ENCODE assay signal across 8 mouse cellular contexts in the genomic region with DNA sequence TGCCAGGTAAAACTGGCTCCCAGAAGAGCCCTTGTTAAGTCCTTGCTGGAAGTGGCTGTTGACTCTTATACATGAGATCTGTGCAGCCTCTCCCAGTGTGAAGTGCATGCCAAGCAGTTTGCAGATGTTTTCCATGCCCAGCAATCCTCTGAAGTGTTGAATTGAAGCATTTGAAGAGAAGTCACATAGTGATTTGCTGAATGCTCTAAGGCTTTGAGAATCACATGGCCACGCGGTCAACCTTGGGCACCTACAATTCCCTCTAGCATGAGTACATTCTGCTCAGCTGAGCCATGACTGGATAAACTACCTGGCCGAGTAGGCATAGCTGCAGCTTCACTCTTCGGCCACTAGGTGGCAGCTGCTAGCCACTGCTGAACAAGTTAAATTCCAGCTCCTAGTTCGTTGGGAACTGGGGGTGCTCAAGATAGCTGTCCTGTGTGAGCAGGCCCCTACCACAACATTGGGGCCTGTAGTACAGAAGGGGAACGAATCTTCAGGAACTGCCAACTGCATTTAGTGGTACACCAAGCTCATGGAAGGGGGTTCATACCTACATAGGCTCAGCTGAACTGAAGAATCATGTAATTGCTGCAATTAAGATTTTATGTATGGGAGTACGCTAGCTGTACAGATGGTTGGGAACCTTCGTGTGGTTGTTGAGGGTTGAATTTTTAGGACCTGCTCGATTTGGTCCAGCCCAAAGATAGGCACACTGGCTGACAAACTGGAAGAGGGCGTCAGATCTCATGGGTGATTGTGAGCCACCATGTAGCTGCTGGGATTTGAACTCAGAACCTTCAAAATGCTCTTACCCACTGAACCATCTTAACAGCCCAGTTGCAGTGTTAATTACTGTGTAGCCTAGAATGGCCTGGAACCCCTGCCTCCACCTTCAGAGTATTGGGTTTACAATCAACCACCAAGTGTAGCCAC. TPM values are rescaled to one million over a fixed set of nuclear protein-coding genes. Genes with fewer than 3 reads are reported as not detected.
DNase-seq lines count a peak whose midpoint lies in the region; ATAC-seq and TF ChIP-seq lines count a peak whose summit lies in the region.

No protein-coding gene starts in this region.

- peak; percentile 92 for TF ChIP-seq CTCF in bone marrow macrophage, adult 2 months (IDR thresholded peaks at IDR 0.05; ENCODE audit: low read depth, low read length)
- peak; percentile 91 for TF ChIP-seq CTCF in embryonic fibroblast, embryonic 13.5 days (IDR thresholded peaks at IDR 0.05; ENCODE audit: borderline replicate concordance, insufficient read depth, low read length)
- peak; percentile 100 for TF ChIP-seq CTCF in liver, postnatal 0 days (IDR thresholded peaks at IDR 0.05; ENCODE audit: low read depth)

- DNase-seq in CD8-positive naive resting alpha-beta T cell, adult 2 months (ENCODE audit: low read depth in 2 of 2, low spot score in 2 of 2): peak; percentile 67 to 74
- peak; percentile 80 for DNase-seq in kidney, postnatal 10 days
- peak; percentile 80 for DNase-seq in liver, postnatal 0 days
- DNase-seq in testis, postnatal 10 days (ENCODE audit: low spot score): peak; percentile 77

- 0 out of 2 replicates have a peak, but pooled peaks cover 4% of the 10 kb centered on the region for H3K4me1 ChIP-seq in bone marrow macrophage, adult 2 months (ENCODE audit: control insufficient read depth, insufficient read depth, low read length)
- H3K4me1 ChIP-seq in embryonic fibroblast, embryonic 13.5 days (ENCODE audit: control insufficient read depth, insufficient read depth, low read length): no peaks in the 10 kb centered on the region; the same call in 1 of the 2 replicates
- H3K4me1 ChIP-seq in heart, embryonic 14.5 days (ENCODE audit: control insufficient read depth in 2 of 2, insufficient read depth in 2 of 2, low read length in 2 of 2): peaks cover 8 to 23% of the 10 kb centered on the region in 2 experiments
- H3K4me1 ChIP-seq in liver, postnatal 0 days (ENCODE audit: insufficient read depth): peaks cover 20% of the 10 kb centered on the region

- H3K4me3 ChIP-seq in bone marrow macrophage, adult 2 months (ENCODE audit: insufficient read depth, low read length): no peak overlapping the region
- no peak overlapping the region for H3K4me3 ChIP-seq in embryonic fibroblast, embryonic 13.5 days (ENCODE audit: insufficient read depth, low read length)
- H3K4me3 ChIP-seq in heart, embryonic 14.5 days (ENCODE audit: control insufficient read depth in 1 of 2, insufficient read depth in 1 of 2, low read depth in 1 of 2, low read length in 2 of 2): no peak overlapping the region
- H3K4me3 ChIP-seq in liver, postnatal 0 days (ENCODE audit: low read depth, low read length): no peak overlapping the region

- 26% methylated on average over 10 of the region's 10 CpGs for WGBS in heart, embryonic 14.5 days
- WGBS in liver, postnatal 0 days (ENCODE audit: insufficient replicate concordance): 29% methylated on average over 10 of the region's 10 CpGs

- no peak for TF ChIP-seq POLR2A in bone marrow macrophage, adult 2 months (IDR thresholded peaks at IDR 0.05; ENCODE audit: borderline replicate concordance, low read depth, low read length)
- TF ChIP-seq POLR2A in embryonic fibroblast, embryonic 13.5 days (IDR thresholded peaks at IDR 0.05; ENCODE audit: low read depth, low read length): peak; percentile 29; the same call in 1 of the 2 replicates

- peak; percentile 40; the same call in 1 of the 2 replicates for ATAC-seq in heart, embryonic 14.5 days (ENCODE audit: insufficient number of reproducible peaks, insufficient read depth, low FRiP score, low read depth)
- peak; percentile 75 for ATAC-seq in liver, postnatal 0 days
- ATAC-seq in neutrophil, adult 5-6 weeks (ENCODE audit: extremely low read depth, insufficient number of reproducible peaks, low FRiP score, poor library complexity, severe bottlenecking): peak; percentile 88

- no peak for TF ChIP-seq EP300 in liver, postnatal 0 days (IDR thresholded peaks at IDR 0.05; ENCODE audit: low read depth)

- no peak overlapping the region for H3K4me2 ChIP-seq in heart, embryonic 14.5 days (ENCODE audit: low read length)
- H3K4me2 ChIP-seq in liver, postnatal 0 days (ENCODE audit: low read depth, low read length): no peak overlapping the region

- H3K36me3 ChIP-seq in heart, embryonic 14.5 days (ENCODE audit: control insufficient read depth, insufficient read depth, low read length): peaks cover 57% of the 10 kb centered on the region
- peaks cover 50% of the 10 kb centered on the region for H3K36me3 ChIP-seq in liver, postnatal 0 days (replicated peaks; ENCODE audit: insufficient read depth, low read length)

- no peak overlapping the region for H3K9ac ChIP-seq in heart, embryonic 14.5 days (ENCODE audit: low read length)
- H3K9ac ChIP-seq in liver, postnatal 0 days (replicated peaks): no peak overlapping the region

- H3K9me3 ChIP-seq in heart, embryonic 14.5 days (ENCODE audit: control insufficient read depth, low read length): no peaks in the 10 kb centered on the region
- no peaks in the 10 kb centered on the region for H3K9me3 ChIP-seq in liver, postnatal 0 days (ENCODE audit: low read length)

- H3K27ac ChIP-seq in bone marrow macrophage, adult 2 months (ENCODE audit: insufficient read depth, low read depth, low read length): no peak overlapping the region
- H3K27ac ChIP-seq in embryonic fibroblast, embryonic 13.5 days (ENCODE audit: insufficient read depth, low read length): no peak overlapping the region
- 0 out of 4 replicates have a peak overlapping the region, but pooled peaks of 1 of the 2 experiments have one; percentile 4 for H3K27ac ChIP-seq in heart, embryonic 14.5 days (replicated peaks in 1 of 2; ENCODE audit: control insufficient read depth in 1 of 2, insufficient read depth in 1 of 2, low read depth in 2 of 2, low read length in 2 of 2)
- H3K27ac ChIP-seq in liver, postnatal 0 days (ENCODE audit: low read depth): peak overlapping the region; percentile 16; the same call in 1 of the 2 replicates

- H3K27me3 ChIP-seq in heart, embryonic 14.5 days (ENCODE audit: control insufficient read depth, insufficient read depth, low read length): no peaks in the 10 kb centered on the region
- no peaks in the 10 kb centered on the region for H3K27me3 ChIP-seq in liver, postnatal 0 days (ENCODE audit: insufficient read depth, low read length)

RNA-seq across cellular contexts. Expression of gene Rps19, which starts 6.4 kb away (rescaled TPM):
- 1,580 and 1,635 TPM in 2 replicates for polyA plus RNA-seq in bone marrow macrophage, adult 2 months (2012; ENCODE audit: insufficient read depth, insufficient read length, missing spikeins)
- 1,421 and 1,560 TPM in 2 replicates for polyA plus RNA-seq in embryonic fibroblast, embryonic 13.5 days (2011; ENCODE audit: insufficient read length, low read depth, missing spikeins)
- 1,418 and 1,656 TPM in 2 replicates for polyA plus RNA-seq in heart, embryonic 14.5 days (2014; fragmentation: Nextera tagmentation; extraction: Ambion mirVana)
- polyA plus RNA-seq in liver, postnatal 0 days (2015; fragmentation: Nextera tagmentation; extraction: Ambion mirVana): 1,140 and 1,164 TPM in 2 replicates
- total RNA-seq in neutrophil, adult 5-6 weeks (2017): 834 and 844 TPM in 2 replicates

RNA-seq across cellular contexts. Expression of gene Cd79a, which starts 6.6 kb away (rescaled TPM):
- polyA plus RNA-seq in bone marrow macrophage, adult 2 months (2012; ENCODE audit: insufficient read depth, insufficient read length, missing spikeins): not detected in 2 replicates
- polyA plus RNA-seq in embryonic fibroblast, embryonic 13.5 days (2011; ENCODE audit: insufficient read length, low read depth, missing spikeins): not detected in 2 replicates
- polyA plus RNA-seq in heart, embryonic 14.5 days (2014; fragmentation: Nextera tagmentation; extraction: Ambion mirVana): not detected in 2 replicates
- 32.0 and 34.0 TPM in 2 replicates for polyA plus RNA-seq in liver, postnatal 0 days (2015; fragmentation: Nextera tagmentation; extraction: Ambion mirVana)
- total RNA-seq in neutrophil, adult 5-6 weeks (2017): 464 and 482 TPM in 2 replicates

RNA-seq across cellular contexts. Expression of gene Arhgef1, which starts 12.2 kb away (rescaled TPM):
- polyA plus RNA-seq in bone marrow macrophage, adult 2 months (2012; ENCODE audit: insufficient read depth, insufficient read length, missing spikeins): 197 and 204 TPM in 2 replicates
- 65.6 and 68.7 TPM in 2 replicates for polyA plus RNA-seq in embryonic fibroblast, embryonic 13.5 days (2011; ENCODE audit: insufficient read length, low read depth, missing spikeins)
- polyA plus RNA-seq in heart, embryonic 14.5 days (2014; fragmentation: Nextera tagmentation; extraction: Ambion mirVana): 58.4 and 63.3 TPM in 2 replicates
- polyA plus RNA-seq in liver, postnatal 0 days (2015; fragmentation: Nextera tagmentation; extraction: Ambion mirVana): 30.2 and 30.4 TPM in 2 replicates
- 473 and 474 TPM in 2 replicates for total RNA-seq in neutrophil, adult 5-6 weeks (2017)

RNA-seq across cellular contexts. Expression of gene Dmrtc2, which starts 20.7 kb away (rescaled TPM):
- polyA plus RNA-seq in bone marrow macrophage, adult 2 months (2012; ENCODE audit: insufficient read depth, insufficient read length, missing spikeins): not detected in 2 replicates
- not detected in 2 replicates for polyA plus RNA-seq in embryonic fibroblast, embryonic 13.5 days (2011; ENCODE audit: insufficient read length, low read depth, missing spikeins)
- polyA plus RNA-seq in heart, embryonic 14.5 days (2014; fragmentation: Nextera tagmentation; extraction: Ambion mirVana): not detected in 2 replicates
- not detected in 2 replicates for polyA plus RNA-seq in liver, postnatal 0 days (2015; fragmentation: Nextera tagmentation; extraction: Ambion mirVana)
- not detected in 2 replicates for total RNA-seq in neutrophil, adult 5-6 weeks (2017)

RNA-seq across cellular contexts. Expression of gene Lypd4, which starts 20.8 kb away (rescaled TPM):
- polyA plus RNA-seq in bone marrow macrophage, adult 2 months (2012; ENCODE audit: insufficient read depth, insufficient read length, missing spikeins): not detected in 2 replicates
- not detected in 2 replicates for polyA plus RNA-seq in embryonic fibroblast, embryonic 13.5 days (2011; ENCODE audit: insufficient read length, low read depth, missing spikeins)
- not detected in 2 replicates for polyA plus RNA-seq in heart, embryonic 14.5 days (2014; fragmentation: Nextera tagmentation; extraction: Ambion mirVana)
- not detected in 2 replicates for polyA plus RNA-seq in liver, postnatal 0 days (2015; fragmentation: Nextera tagmentation; extraction: Ambion mirVana)
- not detected in 2 replicates for total RNA-seq in neutrophil, adult 5-6 weeks (2017)

Comparison
In these comparisons a context has a peak if more than half of its experiments do, and no peak if none do; other contexts are left out.
1. RNA of gene Cd79a, which starts 6.6 kb away (polyA plus RNA-seq): 32.0 to 34.0 TPM in liver, postnatal 0 days; not detected in embryonic fibroblast, embryonic 13.5 days, not detected in heart, embryonic 14.5 days and not detected in bone marrow macrophage, adult 2 months; every median in the first group is over 10 times any median in the second.
2. Peak in every context shown above with its lines, with median percentiles within 50 percentile points of each other: DNase-seq, CTCF ChIP-seq and ATAC-seq.